Mouse (Mus musculus) urinary bladder, postnatal 0 days (tissue): ENCODE data around the gene 4933407L21Rik. TPM values are rescaled to one million over a fixed set of nuclear protein-coding genes. Genes with fewer than 3 reads are reported as not detected.

ENCODE experiments used
- polyA plus RNA-seq: library from polyadenylated mRNA; unstranded; fragments of >200 nt; fragmentation: Nextera tagmentation; extraction: Ambion mirVana; gene quantifications from 2 replicates; pipeline ENCODE4 v1.2.1, GENCODE M21; 2015

Gene 4933407L21Rik
- 0.20 TPM in 1 of 2 replicates, not detected in the other for polyA plus RNA-seq

GRCm38 (mm10) chr1:85928057-85928687, at the start of gene 4933407L21Rik:
4933407L21Rik (plus strand) TSS chr1:85928483.

GRCm38 (mm10) chr1:85894231-85894747, 34.0 kb upstream of the 4933407L21Rik start, which contains the start of gene Itm2c:
Itm2c (plus strand) TSS chr1:85894281.

GRCm38 (mm10) chr1:85960873-85961272, 32.6 kb downstream of the 4933407L21Rik start, which contains the start of gene Gpr55:
Gpr55 (minus strand) TSS chr1:85961007.

Other genes starting within 250 kb of the 4933407L21Rik start
- gene A630001G21Rik, start 149.8 kb upstream of the 4933407L21Rik start, polyA plus RNA-seq: 2.3 and 2.4 TPM in 2 replicates
- 35.6 and 46.3 TPM in 2 replicates for gene Cab39, start 135.0 kb upstream of the 4933407L21Rik start, polyA plus RNA-seq
- gene Itm2c, start 34.2 kb upstream of the 4933407L21Rik start, polyA plus RNA-seq: 125 and 138 TPM in 2 replicates
- 0.06 and 0.11 TPM in 2 replicates for gene Gpr55, start 32.5 kb downstream of the 4933407L21Rik start, polyA plus RNA-seq
- not detected in 2 replicates for gene Spata3, start 88.3 kb downstream of the 4933407L21Rik start, polyA plus RNA-seq
- 0.15 and 0.23 TPM in 2 replicates for gene 2810459M11Rik, start 117.4 kb downstream of the 4933407L21Rik start, polyA plus RNA-seq
- 99.1 and 101 TPM in 2 replicates for gene Psmd1, start 135.9 kb downstream of the 4933407L21Rik start, polyA plus RNA-seq
- gene Htr2b, start 183.5 kb downstream of the 4933407L21Rik start, polyA plus RNA-seq: 0.70 and 1.1 TPM in 2 replicates
- gene Gm21972, start 205.2 kb downstream of the 4933407L21Rik start, polyA plus RNA-seq: 0.30 TPM in 1 of 2 replicates, not detected in the other
- gene Armc9, start 226.3 kb downstream of the 4933407L21Rik start, polyA plus RNA-seq: 10.1 TPM in 2 replicates